Mouse (Mus musculus): ENCODE measurements around the gene Rps6ka5. TPM values are rescaled to one million over a fixed set of nuclear protein-coding genes. Genes with fewer than 3 reads are reported as not detected.

Gene Rps6ka5
- polyA plus RNA-seq, 1 experiment from 2014 or later: 2.4 TPM

- WGBS: 75% methylated on average over 2 of the region's 2 CpGs
- DNase-seq (ENCODE audit: low spot score): no peak
Observed at GRCm38 (mm10) chr12:100742468-100742867, 15.7 kb upstream of the Rps6ka5 start.

DNA sequence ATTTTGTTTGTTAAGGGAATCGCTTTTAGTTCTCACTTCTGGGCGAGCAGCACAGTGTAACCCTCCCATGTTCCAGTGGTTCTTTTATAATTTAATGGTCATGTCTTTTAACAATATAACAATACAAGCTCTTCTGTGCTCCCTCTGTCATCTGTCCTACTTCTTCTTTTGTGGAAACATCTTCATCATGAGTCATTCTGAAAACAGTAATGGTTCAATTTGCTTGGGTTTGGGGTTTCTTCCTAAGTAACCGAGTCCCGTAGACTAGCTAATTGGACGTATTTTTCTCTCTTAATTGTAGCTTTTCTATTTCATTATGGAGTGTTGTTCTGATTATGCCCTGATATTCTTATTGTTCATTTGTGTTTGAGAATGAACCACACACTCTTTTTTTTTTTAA lies 13.5 kb upstream of the Rps6ka5 start:
- Histone ChIP-seq H3K4me1 (no peaks in the 10 kb centered on the region), H3K36me3 (no peaks in the 10 kb centered on the region), H3K9me3 (replicated peaks) (no peaks in the 10 kb centered on the region), H3K27ac (replicated peaks) (no peak overlapping the region), H3K27me3 (ENCODE audit: low read depth, poor library complexity, severe bottlenecking) (no peaks in the 10 kb centered on the region), H3K4me3 (no peak overlapping the region)
- no peak for DNase-seq (ENCODE audit: low spot score)
- 94% methylated on average over 5 of the region's 5 CpGs for WGBS

More at GRCm38 (mm10) chr12:100742468-100742867, 15.7 kb upstream of the Rps6ka5 start:
- H3K4me1 ChIP-seq: no peaks in the 10 kb centered on the region
- no peak overlapping the region for H3K27ac ChIP-seq (replicated peaks)
- no peaks in the 10 kb centered on the region for H3K36me3 ChIP-seq
- no peaks in the 10 kb centered on the region for H3K9me3 ChIP-seq (replicated peaks)
- H3K4me3 ChIP-seq: no peak overlapping the region
- no peaks in the 10 kb centered on the region for H3K27me3 ChIP-seq (ENCODE audit: low read depth, poor library complexity, severe bottlenecking)

DNA sequence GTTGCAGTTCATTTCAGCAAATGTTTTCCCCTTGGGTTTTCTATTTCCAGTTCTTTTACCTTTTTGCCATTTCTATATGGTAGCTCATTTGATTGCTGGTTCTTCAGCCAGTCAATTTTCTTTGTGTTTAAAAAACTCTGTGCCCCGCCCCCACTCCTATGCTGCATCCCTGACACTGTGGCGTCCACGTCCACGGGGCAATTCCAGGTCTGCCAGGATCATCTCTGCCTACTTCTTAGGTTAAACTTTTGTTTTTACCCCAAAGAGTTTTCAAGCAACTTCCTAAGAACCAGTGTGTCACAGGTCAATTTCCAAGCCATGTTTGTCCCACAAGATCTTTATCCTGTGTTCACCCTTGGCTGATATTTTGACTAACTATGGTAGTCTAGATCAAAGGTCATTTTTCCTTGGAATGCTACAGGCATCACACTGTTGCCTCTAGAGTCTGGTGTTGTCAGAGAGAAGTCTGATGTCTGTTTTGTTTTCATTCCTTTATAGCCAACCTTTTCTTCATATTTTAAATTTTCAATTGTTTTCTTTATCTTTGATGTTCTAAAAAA lies 12.3 kb upstream of the Rps6ka5 start:
- Histone ChIP-seq H3K4me1 (no peaks in the 10 kb centered on the region), H3K27ac (replicated peaks) (no peak overlapping the region), H3K36me3 (no peaks in the 10 kb centered on the region), H3K27me3 (ENCODE audit: low read depth, poor library complexity, severe bottlenecking) (no peaks in the 10 kb centered on the region), H3K9me3 (replicated peaks) (no peaks in the 10 kb centered on the region), H3K4me3 (no peak overlapping the region)
- DNase-seq (ENCODE audit: low spot score): no peak
- 73% methylated on average over 4 of the region's 4 CpGs for WGBS

- Histone ChIP-seq H3K4me3 (no peak overlapping the region), H3K9me3 (replicated peaks) (no peaks in the 10 kb centered on the region), H3K4me1 (no peaks in the 10 kb centered on the region), H3K36me3 (no peaks in the 10 kb centered on the region), H3K27me3 (ENCODE audit: low read depth, poor library complexity, severe bottlenecking) (no peaks in the 10 kb centered on the region), H3K27ac (replicated peaks) (no peak overlapping the region)
- 70% methylated on average over 3 of the region's 3 CpGs for WGBS
- no peak for DNase-seq (ENCODE audit: low spot score)
Observed at GRCm38 (mm10) chr12:100738498-100738897, 11.7 kb upstream of the Rps6ka5 start.

GRCm38 (mm10) chr12:100735581-100735980 lies 8.8 kb upstream of the Rps6ka5 start:
- 84% methylated on average over 2 of the region's 2 CpGs for WGBS

GRCm38 (mm10) chr12:100735156-100735555 lies 8.4 kb upstream of the Rps6ka5 start:
- Histone ChIP-seq H3K4me3 (no peak overlapping the region), H3K36me3 (no peaks in the 10 kb centered on the region), H3K4me1 (no peaks in the 10 kb centered on the region), H3K9me3 (replicated peaks) (no peaks in the 10 kb centered on the region), H3K27ac (replicated peaks) (no peak overlapping the region), H3K27me3 (ENCODE audit: low read depth, poor library complexity, severe bottlenecking) (no peaks in the 10 kb centered on the region)
- DNase-seq (ENCODE audit: low spot score): no peak
- WGBS: 71% methylated on average over 5 of the region's 5 CpGs

More at GRCm38 (mm10) chr12:100735581-100735980, 8.8 kb upstream of the Rps6ka5 start:
- H3K27ac ChIP-seq (replicated peaks): no peak overlapping the region
- H3K27me3 ChIP-seq (ENCODE audit: low read depth, poor library complexity, severe bottlenecking): no peaks in the 10 kb centered on the region
- no peaks in the 10 kb centered on the region for H3K4me1 ChIP-seq
- H3K36me3 ChIP-seq: no peaks in the 10 kb centered on the region
- H3K4me3 ChIP-seq: no peak overlapping the region
- no peaks in the 10 kb centered on the region for H3K9me3 ChIP-seq (replicated peaks)
- DNase-seq (ENCODE audit: low spot score): no peak

DNA sequence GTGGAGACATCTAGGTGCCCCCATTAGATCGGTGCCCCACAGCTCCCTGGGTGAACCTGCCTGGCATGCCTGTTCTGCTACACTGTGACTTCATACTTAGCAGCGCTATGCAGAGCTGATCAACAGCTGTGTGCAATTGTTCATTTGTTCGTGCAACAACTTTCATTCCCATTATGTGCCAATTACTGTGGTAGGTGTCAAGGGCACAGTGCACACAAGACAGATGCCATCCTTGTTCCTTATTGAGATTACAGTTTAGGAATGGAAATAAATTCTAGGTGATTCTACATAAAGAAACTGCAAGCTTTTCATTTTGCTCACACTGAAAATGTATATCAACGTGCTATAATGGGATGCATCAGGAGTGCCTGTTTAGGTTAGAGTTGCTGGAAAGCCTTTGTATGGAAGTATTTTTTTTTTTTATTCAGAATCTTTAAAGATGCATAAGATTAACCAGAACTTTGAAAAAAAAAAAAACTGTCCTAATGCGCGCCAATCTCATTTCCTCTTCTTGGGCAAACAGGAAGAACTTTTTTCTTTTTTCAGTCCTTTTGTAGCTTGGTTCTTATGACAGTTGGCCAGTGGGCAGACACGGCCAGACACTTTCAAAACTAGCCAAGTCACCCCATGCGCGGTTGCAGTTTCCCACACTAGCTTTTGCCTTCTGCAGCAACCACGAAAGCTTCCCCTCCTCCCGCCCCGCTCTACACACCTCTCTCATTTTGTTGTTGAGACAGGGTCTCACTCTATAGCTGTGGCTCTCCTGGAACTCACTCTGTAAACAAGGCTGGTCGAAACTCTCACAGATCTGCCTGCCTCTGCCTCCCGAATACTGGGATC lies 2.1 kb upstream of the Rps6ka5 start:
- H3K4me3 ChIP-seq: no peak overlapping the region
- H3K27ac ChIP-seq (replicated peaks): no peak overlapping the region
- DNase-seq (ENCODE audit: low spot score): no peak
- H3K27me3 ChIP-seq (ENCODE audit: low read depth, poor library complexity, severe bottlenecking): no peaks in the 10 kb centered on the region
- 0 out of 2 replicates have a peak, but pooled peaks cover 2% of the 10 kb centered on the region for H3K9me3 ChIP-seq (replicated peaks)
- H3K36me3 ChIP-seq: no peaks in the 10 kb centered on the region
- WGBS: 81% methylated on average over 14 of the region's 14 CpGs
- H3K4me1 ChIP-seq: peaks cover 3% of the 10 kb centered on the region

DNA sequence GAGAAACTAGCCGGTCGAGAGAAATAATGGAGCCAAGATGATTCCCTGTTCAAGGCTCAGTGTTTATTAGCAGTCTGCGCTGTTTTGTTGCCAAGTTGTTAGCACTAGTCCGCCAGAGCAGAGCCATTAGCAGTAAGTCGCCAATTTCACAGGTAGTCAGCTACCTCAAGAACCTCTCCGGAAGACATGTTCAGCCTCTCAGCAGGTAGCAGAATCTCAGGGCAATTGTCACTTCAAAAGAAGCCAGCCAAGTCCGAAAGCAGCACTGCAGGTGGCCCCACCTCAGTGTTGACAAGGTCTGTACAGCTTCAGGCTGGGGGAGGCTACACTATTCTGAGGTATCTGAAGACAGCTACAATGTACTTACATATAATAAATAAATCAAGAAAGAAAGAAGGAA lies 1.1 kb upstream of the Rps6ka5 start:
- H3K27me3 ChIP-seq (ENCODE audit: low read depth, poor library complexity, severe bottlenecking): no peaks in the 10 kb centered on the region
- no peak overlapping the region for H3K4me3 ChIP-seq
- WGBS: 56% methylated on average over 7 of the region's 7 CpGs
- no peak for DNase-seq (ENCODE audit: low spot score)
- H3K4me1 ChIP-seq: peaks cover 13% of the 10 kb centered on the region
- no peak overlapping the region for H3K27ac ChIP-seq (replicated peaks)
- no peaks in the 10 kb centered on the region for H3K36me3 ChIP-seq
- 0 out of 2 replicates have a peak, but pooled peaks cover 2% of the 10 kb centered on the region for H3K9me3 ChIP-seq (replicated peaks)

DNA sequence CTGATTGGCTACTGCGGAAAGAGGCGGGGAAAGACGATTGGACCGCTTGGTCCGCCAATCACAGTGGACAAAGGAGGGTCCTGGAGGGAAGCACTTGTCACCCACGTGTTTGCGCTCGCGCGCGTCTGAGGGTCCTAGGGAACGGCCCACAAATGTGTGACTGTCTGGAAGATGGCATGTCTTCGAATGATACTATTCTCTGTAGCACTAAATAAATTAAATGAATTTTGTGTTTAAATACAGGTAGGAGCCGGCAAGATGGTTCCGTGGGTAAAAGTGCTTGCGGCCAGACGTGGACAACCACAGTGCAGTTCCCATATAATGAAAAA lies 1.4 kb downstream of the Rps6ka5 start:
- Histone ChIP-seq H3K36me3 (no peaks in the 10 kb centered on the region), H3K9me3 (replicated peaks) (0 out of 2 replicates have a peak, but pooled peaks cover 2% of the 10 kb centered on the region), H3K4me3 (peak overlapping the region; percentile 73), H3K4me1 (peaks cover 16% of the 10 kb centered on the region), H3K27me3 (ENCODE audit: low read depth, poor library complexity, severe bottlenecking) (no peaks in the 10 kb centered on the region), H3K27ac (replicated peaks) (peak overlapping the region; percentile 92)
- 7% methylated on average over 17 of the region's 17 CpGs for WGBS
- DNase-seq (ENCODE audit: low spot score): no peak

DNA sequence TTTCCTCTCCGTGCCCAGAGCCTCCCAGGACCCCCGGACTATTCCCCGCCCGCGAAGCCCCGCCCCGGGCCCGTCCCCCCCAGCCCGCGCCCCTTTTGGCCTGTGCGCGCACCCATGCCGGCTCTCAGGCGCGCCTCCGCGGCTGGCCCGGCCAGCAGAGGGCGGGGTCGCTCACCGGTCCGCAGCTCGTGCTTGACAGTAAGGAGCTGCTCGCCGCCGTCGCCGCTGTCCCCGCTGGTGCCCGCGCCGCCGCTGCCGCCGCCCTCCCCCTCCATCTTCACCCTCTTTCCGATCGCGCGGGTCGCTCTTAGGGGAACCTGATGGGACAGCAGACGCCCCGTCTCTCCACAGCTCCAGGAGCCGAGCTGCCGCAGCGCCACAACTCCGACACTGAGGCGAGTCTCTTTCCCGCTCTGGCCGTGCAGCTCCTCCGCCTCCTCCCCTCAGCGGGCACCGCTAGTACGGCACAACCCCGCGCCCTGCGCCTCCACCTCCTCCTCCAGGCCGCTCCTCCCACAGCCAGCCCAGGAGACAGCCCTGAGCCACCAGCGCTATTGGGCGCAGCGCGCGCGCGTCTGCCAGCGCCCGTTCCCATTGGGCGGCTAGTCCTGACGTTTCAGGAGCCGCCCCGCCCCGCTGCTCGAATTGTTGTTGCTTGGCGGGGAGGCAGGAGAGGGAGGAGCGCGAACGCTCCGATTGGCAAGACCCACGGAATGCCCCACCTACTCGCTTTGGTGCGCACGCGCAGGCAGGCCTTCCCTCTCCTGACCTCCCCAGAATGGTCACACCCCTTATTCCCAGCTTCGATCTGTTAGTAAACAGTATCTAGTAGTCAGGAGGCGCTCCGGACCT lies 2.0 kb downstream of the Rps6ka5 start:
- WGBS: under 1% methylated on average over 84 of the region's 85 CpGs
- peak; percentile 100 for DNase-seq (ENCODE audit: low spot score)
- 0 out of 2 replicates have a peak, but pooled peaks cover 2% of the 10 kb centered on the region for H3K9me3 ChIP-seq (replicated peaks)
- no peaks in the 10 kb centered on the region for H3K27me3 ChIP-seq (ENCODE audit: low read depth, poor library complexity, severe bottlenecking)
- no peaks in the 10 kb centered on the region for H3K36me3 ChIP-seq
- peak overlapping the region; percentile 73 for H3K4me3 ChIP-seq
- H3K27ac ChIP-seq (replicated peaks): peak overlapping the region; percentile 92
- peaks cover 16% of the 10 kb centered on the region for H3K4me1 ChIP-seq

- H3K9me3 ChIP-seq (replicated peaks): 0 out of 2 replicates have a peak, but pooled peaks cover 2% of the 10 kb centered on the region
- peaks cover 16% of the 10 kb centered on the region for H3K4me1 ChIP-seq
- WGBS: 5% methylated on average over 8 of the region's 8 CpGs
- DNase-seq (ENCODE audit: low spot score): no peak
- H3K27ac ChIP-seq (replicated peaks): peak overlapping the region; percentile 92
- H3K4me3 ChIP-seq: peak overlapping the region; percentile 73
- H3K27me3 ChIP-seq (ENCODE audit: low read depth, poor library complexity, severe bottlenecking): no peaks in the 10 kb centered on the region
- no peaks in the 10 kb centered on the region for H3K36me3 ChIP-seq
Observed at GRCm38 (mm10) chr12:100724182-100724581, 2.6 kb downstream of the Rps6ka5 start.

DNA sequence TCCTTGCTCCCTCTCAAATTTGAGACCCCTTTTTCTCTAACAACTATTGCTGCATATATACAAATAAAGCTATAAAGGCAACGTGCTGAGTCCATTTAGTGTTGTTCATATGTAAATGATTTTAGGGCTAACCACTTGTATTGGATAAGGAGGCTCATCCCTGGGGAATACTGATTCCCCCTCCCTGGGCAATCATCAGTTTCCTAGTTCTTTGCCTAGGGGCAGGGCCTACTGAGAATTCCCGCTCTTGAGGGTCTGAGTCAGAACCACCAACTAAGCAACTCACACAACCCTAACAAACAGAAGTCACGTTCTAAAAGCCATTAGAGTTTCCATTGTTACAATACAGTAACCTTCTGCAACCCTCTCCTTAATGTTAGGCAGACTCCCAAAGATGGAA lies 6.0 kb downstream of the Rps6ka5 start:
- 60% methylated on average over 3 of the region's 3 CpGs for WGBS

More for the DNA sequence above, 6.0 kb downstream of the Rps6ka5 start:
- H3K27ac ChIP-seq (replicated peaks): no peak overlapping the region
- H3K9me3 ChIP-seq (replicated peaks): no peaks in the 10 kb centered on the region
- no peak overlapping the region for H3K4me3 ChIP-seq
- H3K27me3 ChIP-seq (ENCODE audit: low read depth, poor library complexity, severe bottlenecking): no peaks in the 10 kb centered on the region
- DNase-seq (ENCODE audit: low spot score): no peak
- no peaks in the 10 kb centered on the region for H3K36me3 ChIP-seq
- peaks cover 16% of the 10 kb centered on the region for H3K4me1 ChIP-seq

Measured in midbrain, embryonic 10.5 days (tissue).